Mouse (Mus musculus) small intestine, adult 2 months (tissue): ENCODE data around the gene Naalad2. TPM values are rescaled to one million over a fixed set of nuclear protein-coding genes. Genes with fewer than 3 reads are reported as not detected.
A peak's percentile ranks its signal among the peaks of the same experiment; 100 is the strongest.
"Not testable (repeated sequence)": the region's sequence is repeated elsewhere in the genome, so short reads cannot be mapped to it uniquely, and the experiment has no call there.

ENCODE experiments used
- H3K27ac ChIP-seq: fragments of 200-500 bp; 2 replicates; pipeline ENCODE4 v1.5.1; 2012; ENCODE audit warnings: low read depth, low read length, control low read depth, inconsistent platforms; ENCODE audit not compliant: insufficient read depth
- H3K27me3 ChIP-seq: fragments of 200-500 bp; 2 replicates; pipeline ENCODE4 v1.6.1; 2012; ENCODE audit warnings: mild to moderate bottlenecking, moderate library complexity, low read length, inconsistent platforms; ENCODE audit not compliant: control insufficient read depth, insufficient read depth
- H3K36me3 ChIP-seq: fragments of 200-500 bp; 2 replicates; pipeline ENCODE4 v1.6.1; 2012; ENCODE audit warnings: mild to moderate bottlenecking, low read length, control low read depth, inconsistent platforms; ENCODE audit not compliant: control insufficient read depth, insufficient read depth
- H3K4me1 ChIP-seq: fragments of 200-500 bp; 2 replicates; pipeline ENCODE4 v1.6.1; 2012; ENCODE audit warnings: low read length, inconsistent platforms, mixed read lengths; ENCODE audit not compliant: control insufficient read depth, insufficient read depth, insufficient read length
- H3K4me3 ChIP-seq: fragments of 200-500 bp; 2 replicates; pipeline ENCODE4 v1.5.1; 2012; ENCODE audit warnings: low read depth, mild to moderate bottlenecking, control low read depth, inconsistent platforms, low read length, moderate library complexity
- CTCF ChIP-seq: fragments of 200-500 bp; IDR thresholded peaks from 2 replicates; pipeline ENCODE4 v1.5.1; 2012; ENCODE audit warnings: low read depth, mild to moderate bottlenecking, control low read depth, inconsistent platforms, low read length, moderate library complexity, mixed read lengths; ENCODE audit not compliant: insufficient replicate concordance, insufficient read length; ENCODE audit errors: extremely low read depth
- POLR2A ChIP-seq: fragments of 200-500 bp; IDR thresholded peaks from 2 replicates; pipeline ENCODE4 v1.6.1; 2012; ENCODE audit warnings: low read depth, mild to moderate bottlenecking, control low read depth, inconsistent platforms, low read length, moderate library complexity
- WGBS: fragments of 180-500 bp; shearing (Covaris S2); methylation state at CpG from one replicate; pipeline ENCODE4 v1.1.7; 2018; 5-methylcytosine and 5-hydroxymethylcytosine counted together
- polyA plus RNA-seq: library from polyadenylated mRNA; depleted of rRNA; stranded (reverse); fragments of >200 nt; gene quantifications from 2 replicates; pipeline ENCODE4 v1.2.3, GENCODE M21; 2012

Gene Naalad2
- polyA plus RNA-seq, 1 experiment, result 0.06 TPM

GRCm38 (mm10) chr9:18319990-18320389 is 82.8 kb downstream of the Naalad2 start:
- Histone ChIP-seq H3K36me3 (peaks cover 7% of the 10 kb centered on the region; the same call in 1 of the 2 replicates), H3K4me3 (no peak overlapping the region), H3K27ac (no peak overlapping the region), H3K4me1 (no peaks in the 10 kb centered on the region), H3K27me3 (no peaks in the 10 kb centered on the region)
- TF ChIP-seq CTCF (no peak), POLR2A (no peak)
- 97% methylated on average over 3 of the region's 3 CpGs for WGBS

- 90% methylated on average over 6 of the region's 6 CpGs for WGBS
- H3K36me3 ChIP-seq, result peaks cover 35% of the 10 kb centered on the region
Measured at GRCm38 (mm10) chr9:18298301-18298700, 104.5 kb downstream of the Naalad2 start.

GRCm38 (mm10) chr9:18293026-18293781 is 109.6 kb downstream of the Naalad2 start:
- H3K27ac ChIP-seq, result peak overlapping the region; percentile 84
- H3K27me3 ChIP-seq, result no peaks in the 10 kb centered on the region
- peaks cover 7% of the 10 kb centered on the region; the same call in 1 of the 2 replicates for H3K36me3 ChIP-seq
- peak overlapping the region; percentile 87; the same call in 1 of the 2 replicates for H3K4me3 ChIP-seq
- peaks cover 5% of the 10 kb centered on the region for H3K4me1 ChIP-seq
- 8% methylated on average over 6 of the region's 6 CpGs for WGBS
- TF ChIP-seq POLR2A, result no peak
- no peak for TF ChIP-seq CTCF

More at GRCm38 (mm10) chr9:18298301-18298700, 104.5 kb downstream of the Naalad2 start:
- H3K27me3 ChIP-seq, result no peaks in the 10 kb centered on the region
- TF ChIP-seq CTCF (no peak), POLR2A (no peak)
- H3K4me3 ChIP-seq, result no peak overlapping the region
- peaks cover 4% of the 10 kb centered on the region for H3K4me1 ChIP-seq
- H3K27ac ChIP-seq, result no peak overlapping the region

- TF ChIP-seq CTCF, result no peak
- no peak for TF ChIP-seq POLR2A
- peak overlapping the region; percentile 84 for H3K27ac ChIP-seq
- H3K4me3 ChIP-seq, result peak overlapping the region; percentile 87
- no peaks in the 10 kb centered on the region for H3K27me3 ChIP-seq
- peaks cover 6% of the 10 kb centered on the region; the same call in 1 of the 2 replicates for H3K36me3 ChIP-seq
- WGBS, result under 1% methylated on average over 24 of the region's 24 CpGs
- H3K4me1 ChIP-seq, result peaks cover 5% of the 10 kb centered on the region
Measured at GRCm38 (mm10) chr9:18292443-18292922, 110.3 kb downstream of the Naalad2 start.

GRCm38 (mm10) chr9:18291571-18292429 is 111.0 kb downstream of the Naalad2 start, which contains the start of gene Chordc1:
TSS of gene Chordc1 (plus strand) at chr9:18292125.
- TF ChIP-seq CTCF (peak; percentile 25; the same call in 1 of the 2 replicates), POLR2A (peak; percentile 77)
- H3K4me3 ChIP-seq, result peak within 1 kb of the TSS; percentile 87
- no peaks in the 10 kb centered on the region for H3K27me3 ChIP-seq
- H3K4me1 ChIP-seq, result peaks cover 5% of the 10 kb centered on the region
- peaks cover 3% of the 10 kb centered on the region; the same call in 1 of the 2 replicates for H3K36me3 ChIP-seq
- 2% methylated on average over 49 of the region's 49 CpGs for WGBS
- H3K27ac ChIP-seq, result peak within 1 kb of the TSS; percentile 84

GRCm38 (mm10) chr9:18278693-18279092 is 124.1 kb downstream of the Naalad2 start:
- not testable (repeated sequence) for H3K36me3 ChIP-seq, H3K27me3 ChIP-seq, H3K4me1 ChIP-seq, H3K27ac ChIP-seq, H3K4me3 ChIP-seq
- WGBS, result 33% methylated on average over 5 of the region's 5 CpGs

- H3K27ac ChIP-seq, result no peak overlapping the region
- TF ChIP-seq POLR2A (no peak), CTCF (no peak)
- H3K4me3 ChIP-seq, result no peak overlapping the region
- no peaks in the 10 kb centered on the region for H3K27me3 ChIP-seq
- 33% methylated on average over 1 of the region's 1 CpGs for WGBS
- H3K4me1 ChIP-seq, result no peaks in the 10 kb centered on the region
- H3K36me3 ChIP-seq, result no peaks in the 10 kb centered on the region
Measured at GRCm38 (mm10) chr9:18277497-18277896, 125.3 kb downstream of the Naalad2 start.
